Mouse (Mus musculus) liver, adult 2 months (tissue): Measurements from ENCODE around the gene Ubald1. TPM values are rescaled to one million over a fixed set of nuclear protein-coding genes. Genes with fewer than 3 reads are reported as not detected.

Experiments used
- DNase-seq: peaks from one replicate; pipeline ENCODE4 v3.0.0-alpha.2; 2011; ENCODE audit warnings: low read depth, low spot score; ENCODE audit errors: extremely low read depth
- H3K27ac ChIP-seq: fragments of 200-500 bp; replicated peaks from 2 replicates; pipeline ENCODE4 v1.5.1; 2012; ENCODE audit warnings: low read depth, mild to moderate bottlenecking, control low read depth, inconsistent platforms, low read length; ENCODE audit not compliant: insufficient read depth
- H3K27me3 ChIP-seq: fragments of 200-500 bp; 2 replicates; pipeline ENCODE4 v1.6.1; 2012; ENCODE audit warnings: mild to moderate bottlenecking, moderate library complexity, low read length, inconsistent platforms; ENCODE audit not compliant: control insufficient read depth, insufficient read depth
- H3K36me3 ChIP-seq: fragments of 200-500 bp; 2 replicates; pipeline ENCODE4 v1.6.1; 2012; ENCODE audit warnings: low read length, inconsistent platforms; ENCODE audit not compliant: control insufficient read depth, insufficient read depth
- H3K4me1 ChIP-seq: fragments of 200-500 bp; 2 replicates; pipeline ENCODE4 v1.6.1; 2011; ENCODE audit warnings: low read length; ENCODE audit not compliant: control insufficient read depth, insufficient read depth
- H3K4me3 ChIP-seq: fragments of 200-500 bp; 2 replicates; pipeline ENCODE4 v1.5.1; 2011; ENCODE audit warnings: low read depth, mild to moderate bottlenecking, control low read depth, low read length, moderate library complexity; ENCODE audit not compliant: insufficient read depth
- H3K79me2 ChIP-seq: fragments of 200-500 bp; 2 replicates; pipeline ENCODE4 v1.6.1; 2012; ENCODE audit warnings: inconsistent platforms, mild to moderate bottlenecking, low read length, moderate library complexity; ENCODE audit not compliant: control insufficient read depth, insufficient read depth
- H3K9ac ChIP-seq: fragments of 200-500 bp; 2 replicates; pipeline ENCODE4 v1.6.1; 2012; ENCODE audit warnings: low read depth, mild to moderate bottlenecking, control low read depth, inconsistent platforms, low read length
- CTCF ChIP-seq: fragments of 200-500 bp; IDR thresholded peaks from 2 replicates; pipeline ENCODE4 v1.5.1; 2011; ENCODE audit warnings: low read depth, low read length, control low read depth
- POLR2A ChIP-seq: fragments of 200-500 bp; IDR thresholded peaks from 2 replicates; pipeline ENCODE4 v1.6.1; 2011; ENCODE audit warnings: low read length, control low read depth; ENCODE audit not compliant: insufficient read depth; ENCODE audit errors: extremely low read depth
- WGBS: fragments of 180-500 bp; shearing (Covaris S2); methylation state at CpG from one replicate; pipeline ENCODE4 v1.1.7; 2018; 5-methylcytosine and 5-hydroxymethylcytosine counted together
- polyA plus RNA-seq: library from polyadenylated mRNA; depleted of rRNA; stranded (reverse); fragments of >200 nt; gene quantifications from 2 replicates; pipeline ENCODE4 v1.2.3, GENCODE M21; 2012
- total RNA-seq: library from RNA; depleted of rRNA; stranded (reverse); fragments of >200 nt; gene quantifications from 2 replicates; pipeline ENCODE4 v1.2.3, GENCODE M21; 2014

Ubald1 gene
- total and polyA plus RNA-seq, 2 experiments, result 4.0 to 15.5 TPM

GRCm38 (mm10) chr16:4862863-4863483, 17.1 kb downstream of the Ubald1 start:
- Histone ChIP-seq H3K9ac (0 out of 2 replicates have a peak overlapping the region, but pooled peaks have one; percentile 7), H3K4me3 (no peak overlapping the region), H3K36me3 (no peaks in the 10 kb centered on the region), H3K4me1 (peaks cover 4% of the 10 kb centered on the region), H3K27me3 (no peaks in the 10 kb centered on the region), H3K27ac (no peak overlapping the region), H3K79me2 (no peaks in the 10 kb centered on the region)
- TF ChIP-seq POLR2A, result no peak
- TF ChIP-seq CTCF, result peak; percentile 98
- peak; percentile 63 for DNase-seq
- 35% methylated on average over 9 of the region's 9 CpGs for WGBS

- H3K4me1 ChIP-seq, result peaks cover 4% of the 10 kb centered on the region
- TF ChIP-seq CTCF, result peak; percentile 78
- TF ChIP-seq POLR2A, result no peak
- H3K36me3 ChIP-seq, result no peaks in the 10 kb centered on the region
- H3K4me3 ChIP-seq, result no peak overlapping the region
- WGBS, result 31% methylated on average over 10 of the region's 10 CpGs
- no peaks in the 10 kb centered on the region for H3K79me2 ChIP-seq
- H3K27ac ChIP-seq, result no peak overlapping the region
- H3K9ac ChIP-seq, result no peak overlapping the region
- no peaks in the 10 kb centered on the region for H3K27me3 ChIP-seq
- peak; percentile 80 for DNase-seq
Observed at GRCm38 (mm10) chr16:4861392-4861791, 18.7 kb downstream of the Ubald1 start.

GRCm38 (mm10) chr16:4855046-4855650, 25.0 kb downstream of the Ubald1 start:
- 41% methylated on average over 5 of the region's 5 CpGs for WGBS
- no peaks in the 10 kb centered on the region for H3K27me3 ChIP-seq
- H3K4me1 ChIP-seq, result no peaks in the 10 kb centered on the region

GRCm38 (mm10) chr16:4850938-4851628, 29.0 kb downstream of the Ubald1 start:
- 83% methylated on average over 5 of the region's 5 CpGs for WGBS
- no peak for TF ChIP-seq CTCF
- no peaks in the 10 kb centered on the region for H3K27me3 ChIP-seq
- H3K27ac ChIP-seq, result no peak overlapping the region
- no peaks in the 10 kb centered on the region for H3K79me2 ChIP-seq
- no peaks in the 10 kb centered on the region for H3K4me1 ChIP-seq
- no peak overlapping the region for H3K4me3 ChIP-seq
- no peak overlapping the region for H3K9ac ChIP-seq
- no peaks in the 10 kb centered on the region for H3K36me3 ChIP-seq
- no peak for DNase-seq

More at GRCm38 (mm10) chr16:4855046-4855650, 25.0 kb downstream of the Ubald1 start:
- no peak overlapping the region for H3K4me3 ChIP-seq
- H3K27ac ChIP-seq, result no peak overlapping the region
- no peak overlapping the region for H3K9ac ChIP-seq
- no peaks in the 10 kb centered on the region for H3K79me2 ChIP-seq
- DNase-seq, result no peak
- TF ChIP-seq CTCF (no peak), POLR2A (no peak)
- H3K36me3 ChIP-seq, result no peaks in the 10 kb centered on the region

GRCm38 (mm10) chr16:4850361-4850760, 29.8 kb downstream of the Ubald1 start:
- 49% methylated on average over 7 of the region's 7 CpGs for WGBS

More at GRCm38 (mm10) chr16:4850361-4850760, 29.8 kb downstream of the Ubald1 start:
- H3K4me1 ChIP-seq, result no peaks in the 10 kb centered on the region
- H3K79me2 ChIP-seq, result no peaks in the 10 kb centered on the region
- H3K4me3 ChIP-seq, result no peak overlapping the region
- no peak overlapping the region for H3K27ac ChIP-seq
- H3K27me3 ChIP-seq, result no peaks in the 10 kb centered on the region
- no peak for TF ChIP-seq CTCF
- TF ChIP-seq POLR2A, result no peak
- peak; percentile 63 for DNase-seq
- no peaks in the 10 kb centered on the region for H3K36me3 ChIP-seq
- no peak overlapping the region for H3K9ac ChIP-seq
